ENCODE assay signal across 19 mouse cellular contexts in genomic region chr12:14316392-14316791, GRCm38 (mm10).
A peak's percentile ranks its signal among the peaks of the same experiment; 100 is the strongest.
DNase-seq lines count a peak whose midpoint lies in the region; ATAC-seq and TF ChIP-seq lines count a peak whose summit lies in the region.
"Had no signal": no experiment of that assay in that cellular context is flagged by ENCODE, and none has a peak within 500 bp of the region (broad histone marks: within the 10 kb centered on the region; RNA-seq: fewer than 3 reads in every experiment).

No protein-coding gene starts in this region.

- peak; percentile 38 for DNase-seq in embryonic facial prominence, embryonic 14.5 days (ENCODE audit: low spot score)
- no peak for DNase-seq in embryonic facial prominence, embryonic 10.5 days (ENCODE audit: low spot score)
- peak; percentile 53 for DNase-seq in lung, embryonic 14.5 days
- no peak for DNase-seq in lung, postnatal 25 days (ENCODE audit: low spot score)
- DNase-seq in lung, postnatal 36 days = peak; percentile 3
- DNase-seq in lung, adult 2 months = no peak
- DNase-seq: gastrocnemius, adult 2 months; gastrocnemius, postnatal 14 days; heart, adult 11 months had no signal

- WGBS in embryonic facial prominence, embryonic 14.5 days = 65% methylated on average over 2 of the region's 2 CpGs
- WGBS in embryonic facial prominence, embryonic 10.5 days = 92% methylated on average over 2 of the region's 2 CpGs
- 21% methylated on average over 2 of the region's 2 CpGs for WGBS in lung, embryonic 14.5 days
- WGBS in lung, adult 2 months = 42% methylated on average over 2 of the region's 2 CpGs
- 81% methylated on average over 2 of the region's 2 CpGs for WGBS in heart, embryonic 11.5 days (ENCODE audit: insufficient replicate concordance)

- no peak for TF ChIP-seq CTCF in lung, embryonic 14.5 days (IDR thresholded peaks at IDR 0.05; ENCODE audit: low read depth)
- no peak for TF ChIP-seq CTCF in lung, adult 2 months (IDR thresholded peaks at IDR 0.05; ENCODE audit: insufficient read depth, low read length)

- no peak overlapping the region for H3K4me2 ChIP-seq in embryonic facial prominence, embryonic 14.5 days (ENCODE audit: low read depth, low read length)
- H3K4me2 ChIP-seq in lung, embryonic 14.5 days = no peak overlapping the region
- H3K4me2 ChIP-seq in heart, embryonic 11.5 days = no peak overlapping the region
- H3K4me2 ChIP-seq: embryonic facial prominence, embryonic 12.5 days; forebrain, embryonic 13.5 days; heart, embryonic 12.5 days; heart, embryonic 15.5 days; hindbrain, embryonic 13.5 days had no signal

- H3K9me3 ChIP-seq in embryonic facial prominence, embryonic 14.5 days (ENCODE audit: control insufficient read depth, low read length) = no peaks in the 10 kb centered on the region
- H3K9me3 ChIP-seq in embryonic facial prominence, embryonic 10.5 days = no peaks in the 10 kb centered on the region
- no peaks in the 10 kb centered on the region for H3K9me3 ChIP-seq in lung, embryonic 14.5 days (ENCODE audit: low read depth, low read length)
- H3K9me3 ChIP-seq in heart, embryonic 11.5 days (replicated peaks; ENCODE audit: control insufficient read depth, low read length) = no peaks in the 10 kb centered on the region
- H3K9me3 ChIP-seq: embryonic facial prominence, embryonic 12.5 days; forebrain, embryonic 10.5 days; forebrain, embryonic 13.5 days; heart, embryonic 12.5 days; heart, embryonic 15.5 days; hindbrain, embryonic 10.5 days; hindbrain, embryonic 13.5 days had no signal

- no peaks in the 10 kb centered on the region for H3K4me1 ChIP-seq in embryonic facial prominence, embryonic 14.5 days (ENCODE audit: control insufficient read depth, insufficient read depth, low read length)
- no peaks in the 10 kb centered on the region for H3K4me1 ChIP-seq in embryonic facial prominence, embryonic 10.5 days
- no peaks in the 10 kb centered on the region for H3K4me1 ChIP-seq in lung, embryonic 14.5 days (ENCODE audit: insufficient read depth)
- no peaks in the 10 kb centered on the region for H3K4me1 ChIP-seq in lung, adult 2 months (ENCODE audit: control insufficient read depth, insufficient read depth, low read length)
- no peaks in the 10 kb centered on the region for H3K4me1 ChIP-seq in heart, embryonic 11.5 days (ENCODE audit: control insufficient read depth, insufficient read depth, low read length)
- H3K4me1 ChIP-seq: embryonic facial prominence, embryonic 12.5 days; forebrain, embryonic 10.5 days; forebrain, embryonic 13.5 days; heart, embryonic 12.5 days; heart, embryonic 15.5 days; hindbrain, embryonic 10.5 days; hindbrain, embryonic 13.5 days had no signal

- H3K4me3 ChIP-seq in embryonic facial prominence, embryonic 14.5 days (ENCODE audit: low read depth, low read length) = no peak overlapping the region
- H3K4me3 ChIP-seq in embryonic facial prominence, embryonic 10.5 days = no peak overlapping the region
- H3K4me3 ChIP-seq in lung, embryonic 14.5 days (ENCODE audit: low read depth, low read length) = no peak overlapping the region
- no peak overlapping the region for H3K4me3 ChIP-seq in lung, adult 2 months (replicated peaks; ENCODE audit: extremely low read depth, low read depth, low read length)
- H3K4me3 ChIP-seq in heart, embryonic 11.5 days (ENCODE audit: low read depth, low read length) = no peak overlapping the region
- H3K4me3 ChIP-seq: embryonic facial prominence, embryonic 12.5 days; erythroblast, embryonic 14.5 days; forebrain, embryonic 10.5 days; forebrain, embryonic 13.5 days; gastrocnemius, adult 2 months; heart, embryonic 12.5 days; heart, embryonic 15.5 days; hindbrain, embryonic 10.5 days; hindbrain, embryonic 13.5 days had no signal

- H3K27me3 ChIP-seq in embryonic facial prominence, embryonic 14.5 days (replicated peaks; ENCODE audit: control insufficient read depth, insufficient read depth, low read length) = no peaks in the 10 kb centered on the region
- H3K27me3 ChIP-seq in embryonic facial prominence, embryonic 10.5 days (replicated peaks; ENCODE audit: low read depth, poor library complexity, severe bottlenecking) = no peaks in the 10 kb centered on the region
- no peaks in the 10 kb centered on the region for H3K27me3 ChIP-seq in lung, embryonic 14.5 days (ENCODE audit: insufficient read depth, low read length)
- no peaks in the 10 kb centered on the region for H3K27me3 ChIP-seq in heart, embryonic 11.5 days (ENCODE audit: control insufficient read depth, insufficient read depth, low read length)
- H3K27me3 ChIP-seq: embryonic facial prominence, embryonic 12.5 days; forebrain, embryonic 13.5 days; heart, embryonic 12.5 days; heart, embryonic 15.5 days; hindbrain, embryonic 13.5 days had no signal

- no peak overlapping the region for H3K27ac ChIP-seq in embryonic facial prominence, embryonic 14.5 days (replicated peaks; ENCODE audit: low read depth, low read length)
- no peak overlapping the region for H3K27ac ChIP-seq in embryonic facial prominence, embryonic 10.5 days (replicated peaks)
- no peak overlapping the region for H3K27ac ChIP-seq in lung, embryonic 14.5 days (ENCODE audit: low read depth)
- no peak overlapping the region for H3K27ac ChIP-seq in heart, embryonic 11.5 days (ENCODE audit: low read depth, low read length)
- H3K27ac ChIP-seq: embryonic facial prominence, embryonic 12.5 days; forebrain, embryonic 10.5 days; forebrain, embryonic 13.5 days; gastrocnemius, adult 2 months; heart, embryonic 15.5 days; hindbrain, embryonic 10.5 days; hindbrain, embryonic 13.5 days had no signal

- TF ChIP-seq POLR2A in lung, adult 2 months (IDR thresholded peaks at IDR 0.05; ENCODE audit: borderline replicate concordance, extremely low read depth, low read depth, low read length) = no peak

- no peak overlapping the region for H3K9ac ChIP-seq in embryonic facial prominence, embryonic 14.5 days (ENCODE audit: low read depth, low read length)
- no peak overlapping the region for H3K9ac ChIP-seq in lung, embryonic 14.5 days
- no peak overlapping the region for H3K9ac ChIP-seq in heart, embryonic 11.5 days (ENCODE audit: low read depth, low read length)
- H3K9ac ChIP-seq: embryonic facial prominence, embryonic 12.5 days; forebrain, embryonic 13.5 days; heart, embryonic 12.5 days; heart, embryonic 15.5 days; hindbrain, embryonic 13.5 days had no signal

- no peak for ATAC-seq in embryonic facial prominence, embryonic 14.5 days (ENCODE audit: low read depth)
- peak; percentile 49; the same call in 1 of the 2 replicates for ATAC-seq in lung, embryonic 14.5 days (ENCODE audit: insufficient read depth)
- no peak for ATAC-seq in heart, embryonic 11.5 days (replicated peaks; ENCODE audit: insufficient number of reproducible peaks, low FRiP score, low TSS enrichment)
- ATAC-seq: activated CD4-positive, CD25-positive, alpha-beta regulatory T cell, adult 4 months; forebrain, embryonic 13.5 days had no signal

- H3K36me3 ChIP-seq in embryonic facial prominence, embryonic 14.5 days (ENCODE audit: control insufficient read depth, insufficient read depth, low read length) = no peaks in the 10 kb centered on the region
- H3K36me3 ChIP-seq in embryonic facial prominence, embryonic 10.5 days (replicated peaks) = no peaks in the 10 kb centered on the region
- H3K36me3 ChIP-seq in lung, embryonic 14.5 days (ENCODE audit: insufficient read depth) = no peaks in the 10 kb centered on the region
- H3K36me3 ChIP-seq in heart, embryonic 11.5 days (ENCODE audit: control insufficient read depth, insufficient read depth, low read length) = no peaks in the 10 kb centered on the region
- H3K36me3 ChIP-seq: embryonic facial prominence, embryonic 12.5 days; forebrain, embryonic 10.5 days; heart, embryonic 12.5 days; heart, embryonic 15.5 days; hindbrain, embryonic 10.5 days; hindbrain, embryonic 13.5 days had no signal

Comparison
In these comparisons a context has a peak if more than half of its experiments do, and no peak if none do; other contexts are left out.
1. DNase-seq: peak in embryonic facial prominence, embryonic 14.5 days (single experiment), lung, embryonic 14.5 days (single experiment) and lung, postnatal 36 days (single experiment); none in embryonic facial prominence, embryonic 10.5 days (single experiment), lung, postnatal 25 days (single experiment) and lung, adult 2 months (single experiment).